Mouse (Mus musculus) gastrocnemius, postnatal 36 days (tissue): ENCODE results near the gene Resp18. TPM values are rescaled to one million over a fixed set of nuclear protein-coding genes. Genes with fewer than 3 reads are reported as not detected.
"Not testable (repeated sequence)": the region's sequence is repeated elsewhere in the genome, so short reads cannot be mapped to it uniquely, and the experiment has no call there.

ENCODE experiments used
- DNase-seq, 2 experiments: peaks; one replicate each; pipeline ENCODE4 v3.0.0; 2022
- intact Hi-C: fragments of 180-260 bp; cut with DNase I; formaldehyde crosslinking; loops from one replicate; pipeline ENCODE4 v1.15.1; 2025
- total RNA-seq, 2 experiments: library from RNA; stranded (reverse); gene quantifications; 2 replicates each; pipeline ENCODE4 v1.2.3; 2021

Resp18 gene
- total RNA-seq, 2 experiments from 2014 or later, result not detected

GRCm38 (mm10) chr1:75244175-75244826 is 33.9 kb downstream of the Resp18 start:
- intact Hi-C loops, result no loop called here

GRCm38 (mm10) chr1:75243411-75243810 is 34.8 kb downstream of the Resp18 start:
- intact Hi-C loops, result no loop called here
- no peak for DNase-seq

More at GRCm38 (mm10) chr1:75244175-75244826, 33.9 kb downstream of the Resp18 start:
- DNase-seq, result no peak

GRCm38 (mm10) chr1:75239591-75239990 is 38.6 kb downstream of the Resp18 start:
- intact Hi-C loops, result no loop called here
- no peak for DNase-seq

GRCm38 (mm10) chr1:75236117-75237050 is 41.8 kb downstream of the Resp18 start, which contains the start of gene Dnajb2:
Gene Dnajb2 (plus strand): TSS chr1:75236406.
- intact Hi-C loops, result no loop called here
- peak; percentile 83 to 87 for DNase-seq

GRCm38 (mm10) chr1:75234606-75235005 is 43.6 kb downstream of the Resp18 start:
- intact Hi-C loops, result no loop called here

GRCm38 (mm10) chr1:75232489-75232888 is 45.7 kb downstream of the Resp18 start:
- DNase-seq, intact Hi-C loops: not testable (repeated sequence)

More at GRCm38 (mm10) chr1:75234606-75235005, 43.6 kb downstream of the Resp18 start:
- no peak for DNase-seq

GRCm38 (mm10) chr1:75231664-75232152 is 46.5 kb downstream of the Resp18 start, which contains the start of gene A630095N17Rik:
Gene A630095N17Rik (minus strand): TSS chr1:75232102.
- no peak for DNase-seq
- intact Hi-C loops, result no loop called here

GRCm38 (mm10) chr1:75231224-75231623 is 47.0 kb downstream of the Resp18 start:
- no peak for DNase-seq
- intact Hi-C loops, result no loop called here

GRCm38 (mm10) chr1:75230335-75230994 is 47.8 kb downstream of the Resp18 start:
- intact Hi-C loops, result no loop called here
- DNase-seq, result no peak

GRCm38 (mm10) chr1:75229158-75229557 is 49.1 kb downstream of the Resp18 start:
- intact Hi-C loops, result no loop called here
- no peak for DNase-seq

GRCm38 (mm10) chr1:75227653-75228052 is 50.6 kb downstream of the Resp18 start:
- intact Hi-C loops, result no loop called here
- DNase-seq, result no peak

GRCm38 (mm10) chr1:75226138-75226537 is 52.1 kb downstream of the Resp18 start:
- no peak for DNase-seq
- intact Hi-C loops, result no loop called here

- intact Hi-C loops, result no loop called here
- no peak for DNase-seq
Measured at GRCm38 (mm10) chr1:75225473-75225872, 52.7 kb downstream of the Resp18 start.

- intact Hi-C loops, result no loop called here
- no peak for DNase-seq
Measured at GRCm38 (mm10) chr1:75223532-75223931, 54.7 kb downstream of the Resp18 start.

GRCm38 (mm10) chr1:75222926-75223325 is 55.3 kb downstream of the Resp18 start:
- intact Hi-C loops, result no loop called here
- DNase-seq, result no peak

Other genes starting within 250 kb of the Resp18 start
- gene Nhej1, start 153.2 kb downstream of the Resp18 start, total RNA-seq, result 1 to 10 TPM; 5.3 to 5.4 TPM
- not detected for gene Slc23a3, start 144.5 kb downstream of the Resp18 start, total RNA-seq
- gene Cnppd1, start 135.7 kb downstream of the Resp18 start, total RNA-seq, result 10 to 100 TPM; 12.4 to 12.7 TPM
- gene Retreg2, start 135.6 kb downstream of the Resp18 start, total RNA-seq, result 1 to 10 TPM; 6.5 to 8.0 TPM
- 10 to 100 TPM; 16.3 to 16.7 TPM for gene Zfand2b, start 109.8 kb downstream of the Resp18 start, total RNA-seq
- gene Abcb6, start 98.0 kb downstream of the Resp18 start, total RNA-seq, result 10 to 100 TPM; 21.4 to 21.6 TPM
- 1 to 10 TPM; 3.8 to 4.7 TPM for gene Ankzf1, start 86.3 kb downstream of the Resp18 start, total RNA-seq
- 100 to 1,000 TPM in 1 of 2 experiments, 10 to 100 TPM in 1; 96.6 to 103 TPM for gene Atg9a, start 86.2 kb downstream of the Resp18 start, total RNA-seq
- gene Glb1l, start 67.6 kb downstream of the Resp18 start, total RNA-seq, result 1 to 10 TPM; 2.3 to 3.0 TPM
- 10 to 100 TPM; 19.4 to 23.1 TPM for gene Stk16, start 67.6 kb downstream of the Resp18 start, total RNA-seq
- gene Tuba4a, start 58.5 kb downstream of the Resp18 start, total RNA-seq, result 100 to 1,000 TPM; 921 to 954 TPM
- not detected for gene A630095N17Rik, start 46.3 kb downstream of the Resp18 start, total RNA-seq
- 10 to 100 TPM; 63.1 to 67.1 TPM for gene Dnajb2, start 42.0 kb downstream of the Resp18 start, total RNA-seq
- under 1 TPM in 1 of 2 experiments, not detected in 1; 0.10 TPM for gene Ptprn, start 13.9 kb downstream of the Resp18 start, total RNA-seq
- 10 to 100 TPM; 46.4 to 48.3 TPM for gene Dnpep, start 39.6 kb upstream of the Resp18 start, total RNA-seq
- gene Des, start 81.9 kb upstream of the Resp18 start, total RNA-seq, result 1,000 to 10,000 TPM; 1,843 to 1,948 TPM
- gene Speg, start 96.9 kb upstream of the Resp18 start, total RNA-seq, result 100 to 1,000 TPM; 229 to 230 TPM
- gene Gmppa, start 157.5 kb upstream of the Resp18 start, total RNA-seq, result 10 to 100 TPM; 35.4 to 35.5 TPM
- not detected for gene Asic4, start 172.0 kb upstream of the Resp18 start, total RNA-seq
- gene Chpf, start 200.9 kb upstream of the Resp18 start, total RNA-seq, result 1 to 10 TPM; 6.2 to 7.0 TPM
- gene Tmem198, start 201.1 kb upstream of the Resp18 start, total RNA-seq, result under 1 TPM; 0.12 to 0.26 TPM
- gene Obsl1, start 228.0 kb upstream of the Resp18 start, total RNA-seq, result 10 to 100 TPM; 41.4 to 52.1 TPM
- 1 to 10 TPM; 2.5 to 5.8 TPM for gene Inha, start 228.7 kb upstream of the Resp18 start, total RNA-seq
- gene Stk11ip, start 243.1 kb upstream of the Resp18 start, total RNA-seq, result 1 to 10 TPM; 5.8 to 7.7 TPM